Mouse (Mus musculus): ENCODE data around the gene Akr1c18. TPM values are rescaled to one million over a fixed set of nuclear protein-coding genes. Genes with fewer than 3 reads are reported as not detected.

The Akr1c18 gene
- polyA plus RNA-seq (2021; fragmentation: Nextera tagmentation), result 2.1 and 2.8 TPM in 2 replicates
- long read RNA-seq, experiment 1, result 0 reads
- long read RNA-seq, experiment 2, transcript Akr1c18-201 (9 exons, 1,200 nt), result major isoform, 6 of 6 reads
- long read RNA-seq, experiment 2, partial matches to known transcripts, result 0 of 6 reads
- long read RNA-seq, experiment 2, other reads (novel, unspliced or antisense), result 0 of 6 reads

DNA sequence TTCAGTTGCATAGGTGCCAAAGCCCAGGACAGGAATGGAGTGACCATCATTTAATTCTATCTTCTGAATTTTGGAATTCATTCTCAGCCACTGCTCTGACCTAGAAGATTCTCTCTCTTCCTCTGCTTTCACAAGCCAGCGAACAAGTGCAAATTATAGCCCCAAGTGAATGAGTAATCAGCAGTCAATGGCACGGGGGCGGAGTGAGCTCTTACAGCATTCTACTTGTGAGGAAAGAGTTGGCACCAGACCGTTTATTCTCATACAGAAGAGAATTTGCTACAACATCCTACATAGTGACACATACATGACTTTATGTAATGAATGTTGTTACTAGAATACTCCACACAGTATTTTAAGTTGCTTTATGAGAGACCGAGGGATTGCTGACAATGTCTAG, at the start of gene Akr1c18:
Akr1c18 (minus strand) TSS at position 137 of the 400 bp plus-strand sequence.

DNA sequence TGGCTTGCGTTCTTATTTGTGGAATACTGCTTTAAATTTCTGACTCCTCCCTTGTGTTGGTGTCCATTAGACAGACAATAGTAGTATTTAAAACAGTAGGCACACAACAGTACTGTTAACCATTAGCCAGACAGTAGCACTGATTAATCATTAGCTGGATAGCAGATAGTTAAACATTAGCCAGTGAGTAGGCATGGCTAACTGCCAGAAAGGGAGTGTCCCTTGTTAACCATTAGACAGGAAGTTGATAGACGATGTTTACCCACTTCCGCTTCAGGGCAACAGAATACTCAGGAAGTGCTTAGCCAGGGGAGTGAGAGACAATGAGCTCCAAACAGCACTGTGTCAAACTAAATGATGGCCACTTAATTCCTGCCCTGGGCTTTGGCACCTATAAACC, 40.5 kb upstream of the Akr1c18 start, which contains the start of gene Akr1c13:
Akr1c13 (plus strand) TSS at position 247 of the 400 bp plus-strand sequence.

Other genes starting within 250 kb of the Akr1c18 start
- gene Net1, start 232.4 kb downstream of the Akr1c18 start, polyA plus RNA-seq (2021; fragmentation: Nextera tagmentation), result 7.1 and 8.1 TPM in 2 replicates
- not detected in 2 replicates for gene Tubal3, start 232.4 kb downstream of the Akr1c18 start, polyA plus RNA-seq (2021; fragmentation: Nextera tagmentation)
- not detected in 2 replicates for gene Ucn3, start 205.3 kb downstream of the Akr1c18 start, polyA plus RNA-seq (2021; fragmentation: Nextera tagmentation)
- 1.2 and 1.4 TPM in 2 replicates for gene Akr1c14, start 101.6 kb downstream of the Akr1c18 start, polyA plus RNA-seq (2021; fragmentation: Nextera tagmentation)
- 0.29 and 0.55 TPM in 2 replicates for gene Akr1c13, start 40.5 kb upstream of the Akr1c18 start, polyA plus RNA-seq (2021; fragmentation: Nextera tagmentation)
- gene Akr1c19, start 78.0 kb upstream of the Akr1c18 start, polyA plus RNA-seq (2021; fragmentation: Nextera tagmentation), result 0.23 TPM in 1 of 2 replicates, not detected in the other
- not detected in 2 replicates for gene Akr1c12, start 128.8 kb upstream of the Akr1c18 start, polyA plus RNA-seq (2021; fragmentation: Nextera tagmentation)

All from layer of hippocampus, adult 6 months (tissue).